Mouse (Mus musculus) v-Abl transformed pro-B cells (cell line): ENCODE results near the gene Ndufaf4.

Source experiments
- in situ Hi-C, 2 experiments: fragments of 400-800 bp; cut with MboI; formaldehyde crosslinking; loops; one replicate each; pipeline ENCODE4 v1.15.1; 2025; ENCODE audit not compliant: unreplicated experiment in 2 of 2

Ndufaf4 gene

DNA sequence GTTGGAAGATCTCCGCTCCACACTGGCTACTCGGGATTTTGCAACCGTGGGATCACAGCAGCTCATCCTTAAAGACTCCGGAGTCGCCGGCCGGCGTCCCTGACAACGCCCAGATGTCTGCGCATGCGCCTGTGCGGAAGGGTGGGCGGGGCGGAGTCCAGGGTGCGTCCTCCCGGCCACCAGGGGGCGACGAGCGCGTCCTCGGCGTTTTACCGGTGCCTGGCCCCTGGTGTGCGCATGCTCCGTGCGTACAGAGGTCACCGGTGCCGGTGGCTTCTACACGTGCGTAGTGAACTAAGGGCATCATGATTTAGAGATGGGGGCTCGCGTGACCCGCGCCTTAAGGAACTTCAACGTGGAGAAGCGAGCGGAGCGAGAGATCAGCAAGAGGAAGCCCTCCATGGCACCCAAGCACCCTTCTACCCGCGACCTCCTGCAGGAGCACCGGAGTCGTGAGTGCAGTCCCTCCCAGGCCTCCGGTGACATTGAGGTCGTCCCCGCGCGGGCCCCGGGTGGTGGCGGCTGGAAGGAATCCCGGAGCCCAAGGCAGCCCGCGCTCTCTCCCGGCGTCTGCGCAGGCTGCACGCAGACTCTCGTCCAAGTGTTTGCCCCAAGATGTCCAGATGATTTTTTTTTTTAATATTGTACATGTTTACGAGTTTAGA, at the start of gene Ndufaf4:
Ndufaf4 (plus strand) TSS at position 233 of the 665 bp plus-strand sequence.
- in situ Hi-C loops: loop anchor here (25.0 kb wide), 3 partner anchors 361 to 636 kb away; no protein-coding TSS in a partner anchor

DNA sequence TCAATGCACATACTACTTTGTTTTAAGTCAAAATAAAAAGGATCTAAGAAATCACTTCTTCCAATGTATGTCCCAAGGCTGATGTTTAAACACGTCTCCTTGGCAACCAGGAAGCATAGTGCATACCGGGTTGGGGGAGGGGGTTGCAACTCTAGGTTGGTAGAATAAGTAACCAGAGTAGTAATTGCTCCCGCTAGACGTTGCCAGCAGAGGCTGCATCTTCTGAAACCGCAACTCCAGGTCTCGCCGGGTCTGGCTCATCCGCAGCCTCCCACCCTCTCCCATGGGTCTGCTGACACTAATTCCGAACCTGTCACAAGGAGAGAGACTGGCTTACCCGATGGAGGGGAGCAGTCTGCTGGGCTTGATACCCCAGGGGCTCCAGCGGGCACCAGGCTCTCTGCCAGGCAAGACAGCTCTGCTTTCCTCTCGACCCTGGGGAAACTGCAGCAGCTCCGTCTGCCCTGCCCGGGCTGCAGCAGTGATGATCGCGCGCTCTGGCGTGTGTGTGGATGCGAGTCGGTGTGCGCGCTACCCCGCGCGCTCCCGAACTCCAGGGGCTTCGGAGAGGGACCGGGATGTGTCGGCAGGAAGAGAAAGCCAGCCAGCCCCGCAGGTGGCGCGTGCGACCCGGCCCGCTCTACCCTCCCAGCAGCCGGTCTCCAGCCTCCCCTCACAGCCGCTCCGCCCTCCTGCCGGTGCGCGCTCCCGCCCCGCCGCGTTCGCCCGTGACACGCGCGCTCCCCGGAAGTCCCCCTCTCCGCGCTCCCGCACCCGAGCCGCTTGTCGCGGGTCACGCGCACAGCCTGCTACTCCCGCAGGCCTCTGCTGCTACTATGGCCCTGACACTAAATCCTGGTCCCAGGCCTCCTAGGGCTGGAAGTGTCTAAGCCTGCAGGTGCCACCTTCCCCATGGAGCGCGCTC, 47.2 kb upstream of the Ndufaf4 start, which contains the start of gene Klhl32:
Klhl32 (minus strand) TSS at position 724 of the 925 bp plus-strand sequence.
- in situ Hi-C loops: no loop called here

DNA sequence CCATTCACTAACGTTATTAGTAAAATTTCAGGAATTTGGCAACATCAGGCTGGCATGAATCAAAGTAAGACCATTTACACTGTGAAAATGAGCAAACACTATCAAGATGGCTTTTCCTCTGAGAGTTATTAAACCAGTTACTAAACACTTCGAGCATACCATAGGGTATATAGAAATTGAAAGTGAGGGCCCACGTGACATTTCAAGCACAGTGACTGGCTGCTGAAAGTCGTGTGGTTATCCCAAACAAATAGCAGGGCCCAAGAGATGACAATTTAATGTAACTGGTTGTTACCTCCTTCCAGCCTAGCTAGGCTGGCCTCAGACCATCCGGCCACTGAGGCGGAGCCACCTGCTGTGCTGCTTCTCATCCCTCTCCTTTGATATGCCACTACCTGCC, 32.2 kb upstream of the Ndufaf4 start:
- in situ Hi-C loops: no loop called here

DNA sequence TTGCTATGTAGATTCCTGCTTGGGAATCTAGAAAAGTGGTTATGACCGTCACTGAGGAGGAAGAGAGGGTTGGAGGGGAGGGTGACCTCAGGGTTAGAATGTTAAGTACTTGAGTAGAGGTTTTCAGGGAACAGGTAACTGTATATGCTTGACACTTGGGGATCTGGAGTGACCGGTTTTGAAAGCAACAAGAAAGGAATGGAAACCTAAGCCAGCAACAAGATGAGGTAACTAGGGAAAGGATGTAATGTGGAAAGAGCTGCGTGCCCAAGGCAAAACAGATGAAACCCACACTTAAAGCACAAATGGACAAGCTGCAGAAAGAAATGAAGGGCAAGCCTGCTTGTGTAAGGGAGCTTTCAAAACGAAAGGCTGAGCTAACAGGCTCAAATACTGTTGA, 28.7 kb upstream of the Ndufaf4 start:
- in situ Hi-C loops: no loop called here

DNA sequence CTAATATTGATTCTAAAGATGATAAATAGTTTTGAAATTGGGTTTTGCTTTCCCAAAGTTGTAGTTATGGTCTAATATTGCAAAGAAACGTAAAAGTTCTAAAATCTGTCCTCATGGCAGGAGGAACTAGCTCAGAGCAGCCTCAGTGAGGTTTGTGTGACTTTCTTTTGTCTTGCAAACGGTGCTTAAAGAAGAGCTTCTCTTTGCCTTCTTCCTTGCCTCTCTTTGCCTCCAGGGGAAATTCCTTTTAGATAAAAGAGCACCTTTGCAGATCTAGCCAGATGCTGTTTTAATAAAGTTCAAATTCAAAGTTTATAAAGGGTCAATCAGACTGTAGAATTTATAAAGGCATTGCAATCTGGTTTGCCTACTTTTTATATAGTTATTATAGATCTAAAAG, 8.5 kb upstream of the Ndufaf4 start:
- in situ Hi-C loops: loop anchor here (25.0 kb wide), 3 partner anchors 352 to 627 kb away; no protein-coding TSS in a partner anchor

DNA sequence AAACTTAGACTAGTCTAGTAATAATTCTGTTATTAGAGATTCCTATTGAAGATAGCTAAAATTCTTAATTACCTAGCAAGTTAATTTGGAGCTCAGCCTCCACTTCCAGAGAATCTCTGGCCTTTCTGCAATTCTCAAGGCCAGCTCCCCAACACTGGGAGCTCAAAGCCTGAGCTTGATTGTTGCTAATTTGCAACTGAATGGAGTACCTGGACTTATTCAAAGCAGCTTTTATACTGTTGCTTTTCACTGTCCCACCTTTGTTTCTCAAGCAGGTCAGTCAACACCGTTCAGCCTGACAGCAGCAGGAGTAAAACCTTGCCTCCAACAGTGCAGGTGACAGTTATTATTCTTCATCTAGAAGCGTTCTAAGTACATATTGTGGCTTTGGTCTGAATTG, 5.6 kb upstream of the Ndufaf4 start:
- in situ Hi-C loops: loop anchor here (5.0 to 25.0 kb wide), 4 partner anchors 175 to 630 kb away; no protein-coding TSS in a partner anchor

DNA sequence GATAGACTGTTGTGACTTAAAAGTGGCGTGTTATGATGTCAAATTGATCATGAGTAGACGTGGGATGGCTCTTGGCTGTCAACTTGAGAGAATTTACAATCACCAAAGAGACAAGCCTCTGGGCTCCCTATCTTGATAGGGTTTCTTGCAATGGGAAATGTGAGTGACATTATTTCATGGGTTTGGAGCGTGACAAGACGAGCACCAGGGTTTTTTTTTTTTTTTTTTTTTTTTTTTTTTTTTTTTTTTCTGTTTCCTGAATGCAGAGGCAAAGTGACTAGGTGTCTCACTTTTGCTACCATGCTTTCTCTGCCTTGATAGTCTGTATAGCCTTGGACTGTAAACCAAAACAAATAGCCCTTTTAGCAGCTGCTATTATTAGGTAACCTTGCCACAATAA, 3.3 kb upstream of the Ndufaf4 start:
- in situ Hi-C loops: loop anchor here (5.0 to 25.0 kb wide), 4 partner anchors 177 to 632 kb away; no protein-coding TSS in a partner anchor

DNA sequence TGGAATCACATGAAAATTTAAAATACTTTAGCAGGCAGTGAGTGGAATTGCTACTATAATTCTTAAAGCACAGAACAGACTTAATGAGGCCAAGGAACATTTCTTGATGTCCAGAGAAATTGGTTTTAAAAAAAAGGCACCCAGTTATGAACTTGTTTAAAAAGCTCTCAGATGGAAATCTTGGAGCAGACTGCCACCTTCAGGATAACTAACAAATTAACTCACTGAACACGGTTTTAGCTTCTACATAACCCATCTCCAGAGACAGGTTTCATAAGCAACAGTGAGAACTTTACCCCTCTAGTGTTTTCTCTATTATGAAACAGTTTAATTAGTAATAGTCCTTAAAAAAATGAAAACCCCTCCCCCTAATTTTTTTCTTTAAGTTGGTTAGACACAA, 1.1 kb upstream of the Ndufaf4 start:
- in situ Hi-C loops: loop anchor here (25.0 kb wide), 3 partner anchors 360 to 635 kb away; no protein-coding TSS in a partner anchor

DNA sequence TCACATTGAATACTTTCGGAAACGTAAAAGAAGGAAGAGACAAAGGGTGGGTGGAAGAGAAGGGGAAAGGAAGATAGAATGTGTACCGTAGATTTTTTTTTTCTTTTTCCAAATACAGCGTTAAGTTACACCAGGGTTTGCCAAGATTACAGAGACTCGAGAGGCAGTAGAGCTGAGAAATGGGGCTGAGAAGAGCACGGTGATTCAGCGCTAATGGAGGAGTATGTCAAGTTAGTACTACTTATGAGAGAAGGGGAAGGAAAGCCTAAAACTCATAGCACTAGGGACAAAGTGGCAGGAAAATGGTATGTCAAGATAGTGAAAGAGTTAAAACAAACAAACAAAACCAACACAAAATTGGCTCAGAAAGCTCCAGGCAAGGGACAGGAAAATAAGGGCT, 532 bp upstream of the Ndufaf4 start:
- in situ Hi-C loops: loop anchor here (25.0 kb wide), 3 partner anchors 360 to 635 kb away; no protein-coding TSS in a partner anchor

DNA sequence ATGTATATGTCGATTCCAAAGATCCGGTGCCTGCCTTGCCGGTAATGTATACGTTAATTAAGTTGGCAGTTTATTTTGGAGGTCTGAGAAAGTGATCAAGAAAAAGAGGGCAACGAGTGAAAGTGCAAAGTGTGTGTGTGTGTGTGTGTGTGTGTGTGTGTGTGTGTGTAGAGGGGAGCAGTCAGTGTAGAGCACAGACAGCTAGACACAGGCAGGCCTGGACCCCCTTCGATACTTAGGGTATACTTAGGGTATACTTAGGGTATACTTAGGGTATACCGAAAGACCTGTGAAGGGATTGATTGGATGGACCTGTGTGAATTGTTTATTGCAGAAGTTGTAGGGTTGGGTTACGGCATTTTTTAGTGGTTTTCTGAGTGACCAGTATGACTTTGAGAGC, 753 bp downstream of the Ndufaf4 start:
- in situ Hi-C loops: loop anchor here (25.0 kb wide), 3 partner anchors 361 to 636 kb away; no protein-coding TSS in a partner anchor

DNA sequence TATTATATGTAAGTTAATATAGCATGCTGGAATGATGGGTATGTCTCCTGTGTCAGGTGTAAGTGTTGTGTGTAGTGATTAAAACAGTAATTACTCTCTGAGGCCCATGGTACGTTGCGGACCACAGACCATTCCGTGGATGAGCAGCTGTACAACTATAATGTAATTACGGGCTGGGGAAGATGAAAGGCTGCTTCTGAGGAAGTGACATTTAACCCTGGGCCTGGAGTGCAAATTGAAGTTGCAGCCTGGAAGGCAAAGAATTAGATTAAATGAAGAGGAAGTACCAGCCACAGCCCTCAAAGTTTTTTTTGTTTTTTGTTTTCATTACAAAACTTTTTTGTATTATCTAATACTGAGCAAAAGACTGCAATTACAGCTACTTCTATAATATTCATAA, 1.3 kb downstream of the Ndufaf4 start:
- in situ Hi-C loops: loop anchor here (25.0 kb wide), 3 partner anchors 362 to 637 kb away; no protein-coding TSS in a partner anchor

DNA sequence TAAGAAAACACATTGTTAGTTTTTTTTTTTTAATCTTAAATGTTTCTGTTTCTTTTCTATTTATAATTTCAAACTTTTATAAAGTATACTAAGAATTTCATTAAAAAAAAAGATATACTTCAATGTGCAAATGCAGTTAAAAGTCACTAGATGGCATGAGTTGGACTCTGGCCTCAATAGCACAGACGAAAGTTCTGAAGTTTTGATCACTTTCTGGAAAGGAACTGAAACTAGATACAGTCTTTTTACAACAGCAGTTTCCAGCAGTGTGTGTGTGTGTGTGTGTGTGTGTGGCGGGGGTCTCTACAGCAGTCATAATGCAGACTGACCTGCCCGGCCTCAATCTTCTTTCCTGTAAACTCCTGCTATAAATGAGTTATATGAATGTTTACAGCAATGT, 9.9 kb downstream of the Ndufaf4 start:
- in situ Hi-C loops: loop anchor here (5.0 to 25.0 kb wide), 5 partner anchors 125 to 1637 kb away; no protein-coding TSS in a partner anchor

DNA sequence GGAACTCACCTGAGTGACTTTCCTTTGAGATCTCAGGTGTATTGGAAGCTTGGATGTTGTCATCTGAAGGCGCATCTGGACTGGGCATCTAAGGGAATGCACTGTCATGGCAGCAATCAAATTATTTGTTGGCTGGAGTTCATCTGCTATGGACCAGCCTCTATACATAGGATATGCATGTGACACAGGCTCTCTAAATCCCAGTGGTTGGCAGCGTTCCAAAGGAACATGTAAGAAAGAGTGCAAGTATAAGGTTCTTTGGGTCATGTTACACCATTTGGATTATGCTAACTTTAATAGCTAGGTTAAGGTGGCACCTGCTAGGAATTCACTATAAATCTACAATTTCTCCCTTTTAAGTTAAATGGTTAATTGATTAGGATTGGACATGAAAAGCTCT, 17.7 kb downstream of the Ndufaf4 start:
- in situ Hi-C loops: loop anchor here (25.0 kb wide), 2 partner anchors 347 to 1622 kb away; no protein-coding TSS in a partner anchor

DNA sequence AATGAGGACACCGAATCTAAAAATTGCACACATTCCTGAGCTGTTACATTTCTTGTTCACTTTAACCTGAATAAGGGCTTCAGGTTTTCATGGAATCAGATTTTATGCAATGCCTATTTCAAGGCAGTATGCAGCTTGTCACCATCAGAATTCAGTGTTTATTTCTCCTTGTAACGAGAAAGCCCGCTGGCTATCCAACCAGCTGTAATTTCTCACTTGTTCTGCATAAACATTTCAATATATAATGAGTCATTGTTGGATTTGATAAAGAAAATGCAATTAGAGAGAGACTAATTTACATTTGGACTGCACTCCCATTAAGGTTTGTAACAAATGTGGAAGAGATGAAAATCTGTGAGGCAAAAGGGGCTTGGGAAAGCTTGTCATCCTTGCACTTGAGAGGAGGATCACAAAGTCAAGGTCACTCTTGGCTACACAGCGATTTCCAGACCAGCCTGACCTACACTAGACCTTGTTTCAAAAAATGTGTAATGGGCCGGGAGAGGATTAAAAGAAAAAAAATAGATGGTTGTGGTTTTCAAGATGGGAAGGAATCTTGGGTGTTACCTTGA, 22.2 kb downstream of the Ndufaf4 start:
- in situ Hi-C loops: loop anchor here (25.0 kb wide), 2 partner anchors 342 to 1617 kb away; no protein-coding TSS in a partner anchor

DNA sequence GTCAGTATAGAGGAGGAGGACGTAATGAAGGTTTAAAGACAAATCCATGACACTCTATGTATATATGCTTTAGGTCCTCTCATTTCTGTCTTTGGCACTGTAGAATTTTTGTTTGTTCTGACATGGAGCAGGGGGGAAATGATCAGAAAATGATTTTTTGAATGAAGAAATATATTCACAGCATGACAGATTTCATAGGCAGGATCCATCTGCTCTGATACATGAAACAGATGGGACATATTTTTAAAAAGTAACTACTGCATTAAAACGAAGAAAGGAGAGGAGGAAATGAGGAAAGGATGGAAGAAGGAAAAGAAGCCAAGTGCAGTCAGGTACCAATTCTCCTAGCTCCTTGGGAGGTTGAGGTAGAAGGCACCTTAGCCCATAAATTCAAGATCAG, 26.8 kb downstream of the Ndufaf4 start:
- in situ Hi-C loops: loop anchor here (25.0 kb wide), 2 partner anchors 338 to 1613 kb away; no protein-coding TSS in a partner anchor

DNA sequence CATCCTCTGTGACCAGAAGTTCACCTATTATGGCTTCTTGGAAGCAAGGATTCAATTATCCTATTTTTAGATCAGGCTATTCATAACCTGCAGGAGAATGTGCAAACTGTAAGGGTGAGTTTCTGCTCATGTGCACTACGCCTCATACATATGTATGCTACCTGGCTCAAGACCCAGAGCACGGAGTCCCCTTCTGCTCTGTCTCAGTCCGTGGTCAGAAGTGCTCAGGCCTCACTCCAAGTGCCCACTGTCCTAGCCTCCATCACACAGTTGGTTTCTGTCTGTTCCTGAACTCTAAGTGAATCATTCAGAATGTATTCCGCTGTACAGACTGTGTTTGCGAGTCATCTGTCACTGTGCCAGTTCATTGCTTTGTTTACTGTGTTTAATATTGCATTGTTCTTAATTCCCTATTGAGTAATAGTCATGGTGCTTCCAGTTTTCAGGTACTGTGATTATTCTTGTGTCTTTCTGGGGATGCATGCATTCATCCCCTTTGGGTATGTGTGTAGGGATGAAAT, 30.4 kb downstream of the Ndufaf4 start:
- in situ Hi-C loops: no loop called here

DNA sequence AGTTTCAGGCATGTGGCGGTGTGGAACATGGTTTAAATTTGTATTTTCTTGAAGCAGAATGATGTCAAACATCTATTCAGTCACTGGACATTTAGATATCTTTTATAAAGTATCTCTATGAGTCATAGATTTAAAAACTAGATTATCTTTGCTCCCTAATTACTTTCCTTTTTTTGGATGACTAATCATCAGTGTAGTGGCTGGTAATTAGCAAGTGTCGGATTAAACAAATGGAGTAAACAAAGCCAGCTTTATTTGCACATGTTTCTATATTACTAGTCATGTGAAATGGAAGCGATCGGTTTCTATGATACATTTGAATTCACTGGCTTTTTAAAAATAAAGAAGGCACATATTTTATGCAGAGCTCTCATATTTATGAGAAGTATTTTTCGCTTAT, 31.0 kb downstream of the Ndufaf4 start:
- in situ Hi-C loops: no loop called here

DNA sequence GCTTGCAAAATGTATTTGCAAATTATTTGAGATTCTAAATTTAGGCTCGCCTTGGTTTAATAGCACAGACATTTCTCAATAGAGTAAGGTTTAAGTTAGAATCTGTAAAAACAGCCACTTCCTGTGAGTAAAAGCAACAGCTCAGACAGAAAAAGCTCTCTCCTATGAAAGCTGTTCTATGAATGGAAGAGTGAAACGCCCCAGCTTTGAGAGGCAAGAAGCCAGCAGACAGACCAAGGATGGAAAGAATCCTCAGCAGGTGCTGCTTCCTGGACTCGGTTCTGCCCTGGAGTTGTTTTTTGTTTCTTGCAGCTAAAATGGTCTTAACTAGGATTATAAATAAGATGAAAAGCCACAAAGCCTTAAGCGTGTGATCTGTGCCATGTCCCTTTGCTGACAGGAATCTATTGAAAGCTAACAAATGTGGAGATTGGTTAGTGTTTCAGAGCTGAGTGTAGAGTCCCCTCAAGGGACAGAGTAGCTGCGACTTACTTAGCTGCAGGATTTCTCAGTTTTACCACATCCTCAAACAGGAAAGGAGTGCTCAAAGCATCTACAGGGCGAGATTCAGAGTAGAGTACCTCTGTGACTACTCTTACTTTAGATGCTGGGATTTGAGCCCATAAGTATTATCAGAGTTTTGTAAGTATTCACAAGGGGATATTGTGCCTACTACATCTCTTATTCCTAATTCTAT, 45.0 kb downstream of the Ndufaf4 start:
- in situ Hi-C loops: loop anchor here (5.0 kb wide), 2 partner anchors 54 to 84 kb away; no protein-coding TSS in a partner anchor
